Mouse (Mus musculus) lung, adult 2 months (tissue): ENCODE results near the gene Fastk. TPM values are rescaled to one million over a fixed set of nuclear protein-coding genes. Genes with fewer than 3 reads are reported as not detected.

Experiments
- DNase-seq: peaks from one replicate; pipeline ENCODE4 v3.0.0; 2022
- H3K4me1 ChIP-seq: fragments of 200-500 bp; 2 replicates; pipeline ENCODE4 v1.6.1; 2011; ENCODE audit warnings: low read length; ENCODE audit not compliant: control insufficient read depth, insufficient read depth
- H3K4me3 ChIP-seq: fragments of 200-500 bp; replicated peaks from 2 replicates; pipeline ENCODE3; 2011; ENCODE audit warnings: low read depth, mild to moderate bottlenecking, control low read depth, low read length; ENCODE audit errors: extremely low read depth
- CTCF ChIP-seq: fragments of 200-500 bp; IDR thresholded peaks from 2 replicates; pipeline ENCODE4 v1.5.1; 2011; ENCODE audit warnings: mild to moderate bottlenecking, low read length, control low read depth; ENCODE audit not compliant: insufficient read depth
- POLR2A ChIP-seq: fragments of 200-500 bp; IDR thresholded peaks from 2 replicates; pipeline ENCODE4 v1.6.1; 2011; ENCODE audit warnings: low read depth, mild to moderate bottlenecking, control low read depth, low read length, borderline replicate concordance; ENCODE audit errors: extremely low read depth
- WGBS: fragments of 180-500 bp; shearing (Covaris S2); methylation state at CpG from one replicate; pipeline ENCODE4 v1.1.7; 2018; 5-methylcytosine and 5-hydroxymethylcytosine counted together
- polyA plus RNA-seq: library from polyadenylated mRNA; depleted of rRNA; stranded (reverse); fragments of >200 nt; gene quantifications from 2 replicates; pipeline ENCODE4 v1.2.3, GENCODE M21; 2012

Fastk gene
- polyA plus RNA-seq, 1 experiment, result 234 TPM

DNA sequence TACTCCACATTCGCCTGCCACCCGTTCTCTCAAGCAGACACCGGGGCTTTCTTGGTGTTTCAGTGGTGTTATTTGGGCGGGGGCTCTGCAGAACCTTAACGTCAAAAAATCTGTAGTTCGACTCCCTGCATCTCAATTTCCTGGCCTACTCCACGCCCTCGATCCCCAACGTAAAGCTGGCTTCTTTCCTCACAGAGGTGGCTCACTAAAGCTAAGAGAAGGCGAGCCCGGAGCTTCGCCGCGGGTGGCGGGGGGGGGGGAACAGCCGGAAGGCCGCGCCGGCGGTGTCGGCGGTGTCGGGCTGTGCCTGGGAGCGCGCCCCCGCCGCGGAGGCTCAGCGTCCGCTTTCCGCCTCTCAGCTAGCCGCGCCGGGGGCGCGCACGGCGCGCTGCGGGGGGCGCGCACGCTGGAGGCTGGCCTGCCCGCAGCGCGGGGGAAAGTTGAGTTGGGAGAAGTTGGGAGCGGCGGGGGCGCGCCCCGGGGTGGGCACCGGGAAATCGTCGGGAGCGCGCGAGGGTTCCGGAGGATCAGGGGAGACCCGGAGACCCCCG lies 20.2 kb downstream of the Fastk start:
- Histone ChIP-seq H3K4me1 (peaks cover 17% of the 10 kb centered on the region), H3K4me3 (peak overlapping the region; percentile 88)
- peak; percentile 58; the same call in 1 of the 2 replicates for TF ChIP-seq POLR2A
- no peak for TF ChIP-seq CTCF
- DNase-seq, result peak; percentile 65
- WGBS, result under 1% methylated on average over 55 of the region's 60 CpGs

DNA sequence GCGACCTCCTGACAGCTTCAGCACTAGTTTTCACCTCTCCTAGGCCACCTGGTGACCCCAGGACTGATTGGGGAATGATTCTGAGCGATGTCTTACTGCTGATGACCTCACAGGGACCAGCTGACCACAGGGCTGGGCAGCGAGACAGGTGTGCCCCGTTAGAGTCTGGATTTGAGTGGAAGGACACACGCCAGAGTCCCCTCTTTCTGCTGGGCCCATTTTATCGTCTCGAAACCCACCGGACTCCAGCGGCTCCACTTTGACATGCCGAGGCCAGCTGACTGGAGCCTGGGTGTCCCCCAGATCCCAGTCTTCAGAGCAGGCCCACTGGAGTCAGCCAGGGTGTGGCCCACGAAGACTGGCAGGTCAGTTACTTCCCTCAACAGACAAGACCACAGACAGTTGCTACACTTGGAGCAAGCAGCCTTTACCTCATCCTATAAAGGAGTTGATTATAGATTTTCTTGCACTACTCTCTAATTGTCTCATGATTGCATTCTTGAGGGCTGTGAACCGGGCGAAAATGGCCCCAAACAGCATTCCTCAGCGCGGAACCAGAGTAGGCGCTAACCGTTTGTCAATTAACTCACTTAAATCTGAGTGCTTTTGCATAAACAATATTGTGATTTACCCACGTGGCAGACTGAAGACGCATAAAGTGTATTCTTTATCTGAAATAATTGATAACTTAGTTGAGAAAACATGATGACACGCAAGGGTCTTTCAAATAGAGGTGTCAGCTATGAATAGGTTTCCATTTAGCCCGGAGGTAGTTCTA lies 20.9 kb downstream of the Fastk start:
- no peak for TF ChIP-seq POLR2A
- 6% methylated on average over 21 of the region's 21 CpGs for WGBS
- peak overlapping the region; percentile 88 for H3K4me3 ChIP-seq
- peaks cover 17% of the 10 kb centered on the region for H3K4me1 ChIP-seq
- no peak for DNase-seq

DNA sequence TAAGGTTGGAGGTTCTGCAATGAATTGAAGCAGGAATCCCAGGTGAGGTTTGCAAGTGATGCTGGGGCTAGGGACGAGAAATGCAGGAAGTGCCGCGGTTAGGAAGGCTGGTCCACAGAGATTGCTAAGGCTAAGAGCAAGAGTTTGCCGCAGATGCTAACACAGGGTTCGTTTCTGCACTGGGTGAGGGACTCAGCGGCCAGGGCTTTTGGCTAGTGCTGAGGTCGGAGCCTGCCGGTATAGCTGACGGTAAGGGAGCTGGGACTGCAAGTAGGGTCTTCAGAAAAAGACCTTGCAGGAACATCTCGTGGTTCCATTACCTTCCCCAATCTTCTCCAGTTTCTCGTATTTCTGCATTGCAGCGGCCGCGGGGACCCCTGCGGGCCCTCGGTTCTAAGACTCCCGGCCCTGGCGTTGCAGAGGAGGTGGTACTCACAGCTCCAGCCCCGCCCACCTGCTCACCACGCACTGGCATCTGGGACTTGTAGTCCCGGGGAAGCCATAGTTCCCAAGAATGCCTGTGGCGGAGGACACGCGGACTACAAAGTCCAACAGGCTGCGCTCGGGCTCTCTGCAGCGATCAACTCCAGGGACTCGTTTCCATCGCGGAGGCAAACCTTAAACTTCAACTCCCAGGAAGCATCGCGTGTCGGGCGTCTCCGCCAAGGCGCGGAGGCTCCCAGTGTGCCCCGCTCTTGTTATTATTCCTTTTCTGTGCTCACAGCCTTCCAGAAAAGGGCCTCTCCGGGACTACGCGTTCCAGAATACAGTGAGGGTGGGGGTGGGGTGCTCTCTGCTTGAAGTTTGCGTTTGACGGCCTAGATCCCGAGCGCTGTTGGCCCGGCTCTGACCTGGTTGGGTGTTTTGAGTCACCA lies 21.7 kb downstream of the Fastk start, which contains the start of the genes Cdk5 and Slc4a2:
Gene Cdk5, minus strand, starts transcription at position 402 of the 875 bp plus-strand sequence.
Gene Slc4a2, plus strand, starts transcription at position 709 of the 875 bp plus-strand sequence.
- peak within 1 kb of the TSS; percentile 88 for H3K4me3 ChIP-seq
- DNase-seq, result peak; percentile 97
- peaks cover 17% of the 10 kb centered on the region for H3K4me1 ChIP-seq
- under 1% methylated on average over 46 of the region's 46 CpGs for WGBS
- no peak for TF ChIP-seq CTCF
- TF ChIP-seq POLR2A, result peak; percentile 84; the same call in 1 of the 2 replicates

DNA sequence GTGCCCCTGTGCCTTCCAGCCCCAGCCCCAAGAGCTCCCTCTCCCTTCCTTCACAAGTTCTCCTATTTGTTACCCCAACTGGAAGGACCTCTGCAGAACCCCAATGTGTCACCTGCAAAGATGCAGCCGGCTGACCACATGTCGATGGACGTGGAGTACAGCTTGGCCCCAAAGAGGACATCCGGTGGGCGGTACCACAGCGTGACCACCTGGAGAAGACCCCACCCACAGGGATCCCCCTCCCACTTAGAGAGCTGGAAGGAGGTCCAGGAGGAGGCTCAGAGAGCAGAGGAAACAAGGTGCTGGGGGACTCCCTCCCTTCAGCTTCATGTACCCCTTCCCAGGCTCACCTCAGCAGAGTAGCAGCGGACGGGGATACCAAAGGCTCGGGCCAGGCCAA lies 24.7 kb downstream of the Fastk start:
- Histone ChIP-seq H3K4me1 (peaks cover 5% of the 10 kb centered on the region), H3K4me3 (no peak overlapping the region)
- no peak for TF ChIP-seq POLR2A
- no peak for TF ChIP-seq CTCF
- no peak for DNase-seq
- WGBS, result 90% methylated on average over 9 of the region's 9 CpGs

DNA sequence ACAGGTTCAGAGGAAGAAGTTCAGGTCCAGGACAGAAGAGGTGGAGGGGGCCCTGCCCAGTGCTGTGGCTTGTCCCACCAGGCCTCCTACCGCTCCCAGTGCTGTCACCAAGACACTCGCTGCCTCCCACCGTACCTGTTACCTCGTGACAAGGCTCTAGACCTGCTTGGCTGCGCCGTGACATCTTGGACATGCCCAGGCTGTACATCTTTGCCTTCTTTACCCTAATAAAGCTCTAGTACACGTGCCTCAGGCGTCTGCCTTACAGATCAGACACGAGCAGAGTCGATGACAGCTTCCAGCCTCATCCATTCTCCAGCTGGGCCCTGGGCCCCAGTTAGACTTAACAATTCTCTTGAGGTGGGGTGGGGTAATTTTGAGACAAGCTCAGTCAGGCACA lies 27.5 kb downstream of the Fastk start:
- no peak for TF ChIP-seq POLR2A
- no peak for TF ChIP-seq CTCF
- DNase-seq, result no peak
- H3K4me3 ChIP-seq, result no peak overlapping the region
- 90% methylated on average over 10 of the region's 10 CpGs for WGBS
- H3K4me1 ChIP-seq, result peaks cover under 1% of the 10 kb centered on the region

DNA sequence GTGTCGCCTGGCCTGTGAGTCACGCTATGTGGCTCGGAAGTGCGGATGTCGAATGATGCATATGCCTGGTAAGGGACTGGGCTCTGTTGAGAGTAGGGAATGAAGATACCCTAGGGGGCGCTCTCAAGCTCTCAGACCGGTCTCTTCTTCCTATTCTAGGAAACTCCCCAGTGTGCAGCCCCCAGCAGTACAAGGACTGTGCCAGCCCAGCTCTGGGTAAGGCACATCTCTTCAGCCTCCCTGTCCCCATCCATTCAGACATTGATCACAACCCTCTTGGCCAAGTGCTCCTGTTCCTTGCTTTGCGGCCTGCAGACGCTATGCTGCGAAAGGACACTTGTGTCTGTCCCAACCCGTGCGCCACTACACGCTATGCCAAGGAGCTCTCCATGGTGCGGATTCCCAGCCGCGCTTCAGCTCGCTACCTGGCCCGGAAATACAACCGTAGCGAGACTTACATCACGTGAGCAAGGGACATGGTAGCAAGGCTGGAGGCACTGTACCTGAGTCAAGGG lies 28.8 kb downstream of the Fastk start:
- peak; percentile 52; the same call in 1 of the 2 replicates for TF ChIP-seq CTCF
- TF ChIP-seq POLR2A, result 0 out of 2 replicates have a peak, but pooled peaks have one; percentile 22
- H3K4me3 ChIP-seq, result peak overlapping the region; percentile 4
- no peaks in the 10 kb centered on the region; the same call in 1 of the 2 replicates for H3K4me1 ChIP-seq
- 5% methylated on average over 21 of the region's 21 CpGs for WGBS
- peak; percentile 70 for DNase-seq

DNA sequence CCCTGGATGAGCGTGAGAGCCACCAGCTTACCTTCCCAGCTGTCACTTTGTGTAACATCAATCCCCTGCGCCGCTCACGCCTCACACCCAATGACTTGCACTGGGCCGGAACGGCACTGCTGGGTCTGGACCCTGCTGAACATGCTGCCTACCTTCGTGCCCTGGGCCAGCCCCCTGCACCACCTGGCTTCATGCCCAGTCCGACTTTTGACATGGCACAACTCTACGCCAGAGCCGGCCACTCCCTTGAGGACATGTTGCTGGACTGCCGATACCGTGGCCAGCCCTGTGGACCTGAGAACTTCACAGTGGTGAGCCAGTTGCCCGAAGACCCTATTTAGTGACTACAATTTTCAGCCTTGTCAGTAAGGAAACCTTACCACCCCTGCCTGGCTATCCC lies 31.1 kb downstream of the Fastk start:
- WGBS, result 73% methylated on average over 13 of the region's 13 CpGs
- DNase-seq, result no peak
- no peak for TF ChIP-seq CTCF
- no peak for TF ChIP-seq POLR2A
- H3K4me3 ChIP-seq, result no peak overlapping the region
- no peaks in the 10 kb centered on the region; the same call in 1 of the 2 replicates for H3K4me1 ChIP-seq

DNA sequence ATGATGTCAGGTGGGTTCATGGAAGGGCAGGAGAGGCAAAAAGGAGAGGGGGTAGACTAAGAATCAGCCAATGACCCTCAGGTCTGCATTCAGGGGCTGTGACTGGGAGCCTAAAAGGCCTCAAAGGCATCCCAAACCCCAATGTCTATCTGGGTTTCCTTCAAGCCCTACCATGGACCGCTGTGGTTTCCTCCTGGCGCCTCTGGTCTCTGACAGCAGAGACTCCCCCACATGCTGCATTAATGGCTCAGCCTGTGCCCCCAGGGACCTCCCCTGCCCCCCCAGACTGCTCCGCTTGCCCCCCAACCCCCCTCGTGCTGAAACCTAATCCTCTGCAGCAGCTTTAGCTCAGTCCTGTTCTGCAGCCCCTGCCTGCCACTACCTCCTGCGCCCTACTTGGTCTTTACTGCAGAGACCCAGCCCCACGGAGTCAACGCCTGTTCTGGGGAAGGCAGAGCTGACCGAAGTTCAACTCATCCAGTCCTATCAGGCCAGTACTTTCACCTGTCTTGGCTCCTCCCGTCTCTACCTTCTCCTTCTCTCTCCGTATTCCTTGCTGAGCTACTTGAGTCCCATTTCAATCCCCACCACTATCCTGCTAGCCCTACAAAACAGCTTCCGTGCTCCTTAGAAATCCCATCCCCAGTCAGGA lies 31.9 kb downstream of the Fastk start, which contains the start of gene Asic3:
Gene Asic3, plus strand, starts transcription at position 351 of the 652 bp plus-strand sequence.
- H3K4me1 ChIP-seq, result no peaks in the 10 kb centered on the region; the same call in 1 of the 2 replicates
- TF ChIP-seq CTCF (no peak), POLR2A (no peak)
- no peak for DNase-seq
- H3K4me3 ChIP-seq, result no peak within 1 kb of the TSS
- 46% methylated on average over 11 of the region's 11 CpGs for WGBS
